Mouse (Mus musculus) liver (tissue): ENCODE results near the gene Il1a.

Experiments used
- DNase-seq: peaks from one replicate; pipeline ENCODE4 v3.0.0-alpha.2; 2020; ENCODE audit warnings: mixed read lengths

Gene Il1a

DNA sequence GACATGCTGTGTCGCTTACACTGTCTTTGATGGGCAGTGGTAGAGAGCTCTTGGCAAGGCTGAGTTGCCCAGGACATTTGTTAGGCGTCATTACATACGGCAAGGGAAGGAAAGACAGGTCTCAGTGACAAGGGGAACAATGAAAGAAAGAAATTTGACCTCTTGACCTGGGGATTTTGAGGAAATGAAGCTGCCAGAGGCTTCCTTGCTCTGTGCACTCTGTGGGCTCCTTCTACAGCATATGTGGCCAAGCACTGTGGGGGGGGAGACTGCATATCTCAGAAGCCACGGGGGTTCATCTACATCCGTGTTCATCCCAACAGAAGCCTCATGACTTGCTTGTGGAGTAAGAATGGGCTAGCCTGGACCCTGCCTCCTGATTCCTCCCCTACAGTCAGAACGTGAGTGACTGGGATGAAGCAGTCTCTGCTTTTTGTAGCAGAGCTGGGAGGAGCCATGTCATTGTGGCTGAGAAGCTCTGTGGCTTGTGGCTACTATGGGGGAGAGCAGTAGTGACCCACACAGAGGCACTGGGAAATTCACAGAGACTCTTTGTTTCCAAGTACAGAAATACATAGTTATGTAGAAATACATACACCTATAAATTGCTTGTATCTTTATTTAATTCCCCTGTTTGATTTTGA is 48.5 kb downstream of the Il1a start:
- DNase-seq, result no peak

DNA sequence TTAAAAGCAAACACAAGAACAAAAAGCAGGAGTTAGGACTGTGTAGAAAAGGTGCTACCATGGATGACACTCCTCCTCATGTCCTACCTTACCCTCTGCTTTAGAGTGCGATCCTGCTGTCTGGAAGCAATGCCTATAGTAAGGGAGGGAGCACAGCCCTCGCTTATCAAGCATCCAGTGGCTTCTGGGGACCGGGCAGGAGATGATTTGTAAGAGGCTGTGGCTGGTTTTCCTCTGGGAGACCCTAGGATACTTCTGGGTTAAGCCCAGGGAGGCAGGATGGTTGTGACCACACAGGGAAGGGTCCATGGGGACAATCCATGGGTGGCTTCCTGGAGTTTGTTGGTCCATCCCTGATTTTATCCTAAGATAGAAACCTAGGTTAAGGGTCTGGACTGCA is 49.1 kb downstream of the Il1a start:
- DNase-seq, result no peak

DNA sequence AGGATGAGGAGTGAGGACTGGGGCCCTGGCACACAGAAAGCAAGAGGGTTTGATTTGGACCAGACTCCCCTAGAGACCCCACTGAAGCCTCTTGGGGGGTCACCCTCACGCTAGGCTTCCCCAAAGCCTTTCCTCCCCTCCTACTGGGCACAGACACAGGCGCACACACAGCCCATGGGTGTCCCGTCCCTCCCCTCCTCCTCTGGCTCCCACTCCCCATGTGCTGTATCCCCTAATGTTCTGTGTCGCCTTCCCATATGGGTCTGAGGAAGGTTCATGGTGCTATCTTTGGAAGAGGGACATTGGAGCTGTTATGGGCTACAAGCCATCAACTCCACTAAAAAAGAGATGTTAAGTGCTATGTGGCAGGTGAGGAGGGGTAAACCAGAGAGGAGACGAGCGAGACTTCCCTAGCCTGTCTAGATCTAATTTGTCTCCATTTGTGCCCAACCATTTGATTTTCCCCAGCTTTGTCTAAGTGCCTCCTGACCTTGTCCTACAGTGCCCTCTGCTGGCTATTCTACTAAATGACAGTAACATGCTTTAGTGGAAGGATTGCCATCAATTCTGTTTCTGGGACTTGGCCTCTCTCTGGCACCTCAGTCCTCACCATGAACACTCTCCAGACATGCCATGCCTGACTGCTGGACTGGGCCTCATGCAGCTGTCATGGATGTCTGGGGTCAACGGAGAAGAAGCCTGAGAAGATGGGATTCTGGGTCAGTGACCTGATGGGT is 51.1 kb downstream of the Il1a start:
- peak; percentile 62 for DNase-seq

- no peak for DNase-seq
These were observed 51.7 kb downstream of the Il1a start for GRCm38 (mm10) chr2:129258056-129258455.

- DNase-seq, result no peak
These were observed 53.8 kb downstream of the Il1a start for GRCm38 (mm10) chr2:129256006-129256405.

GRCm38 (mm10) chr2:129254076-129254475 is 55.7 kb downstream of the Il1a start:
- DNase-seq, result no peak

- DNase-seq, result no peak
These were observed 56.2 kb downstream of the Il1a start for GRCm38 (mm10) chr2:129253631-129253970.

GRCm38 (mm10) chr2:129252836-129253630 is 56.7 kb downstream of the Il1a start:
- no peak for DNase-seq
